Comparison of ENCODE assay signal across 11 mouse cellular contexts in genomic region chr2:125623211-125623610, GRCm38 (mm10). TPM values are rescaled to one million over a fixed set of nuclear protein-coding genes. Genes with fewer than 3 reads are reported as not detected.
DNase-seq lines count a peak whose midpoint lies in the region; ATAC-seq and TF ChIP-seq lines count a peak whose summit lies in the region.
"Had no signal": no experiment of that assay in that cellular context is flagged by ENCODE, and none has a peak within 500 bp of the region (broad histone marks: within the 10 kb centered on the region; RNA-seq: fewer than 3 reads in every experiment).

No protein-coding gene starts in this region.

- no peak overlapping the region for H3K27ac ChIP-seq in forebrain, embryonic 12.5 days
- no peak overlapping the region for H3K27ac ChIP-seq in forebrain, embryonic 16.5 days (ENCODE audit: low read length)
- no peak overlapping the region for H3K27ac ChIP-seq in lung, embryonic 14.5 days (ENCODE audit: low read depth)
- no peak overlapping the region for H3K27ac ChIP-seq in embryonic facial prominence, embryonic 15.5 days (replicated peaks)
- H3K27ac ChIP-seq in liver, embryonic 16.5 days (ENCODE audit: low read length): 0 out of 2 replicates have a peak overlapping the region, but pooled peaks have one; percentile 18

- H3K4me1 ChIP-seq in forebrain, embryonic 12.5 days: peaks cover 30% of the 10 kb centered on the region
- H3K4me1 ChIP-seq in forebrain, embryonic 16.5 days (replicated peaks; ENCODE audit: control insufficient read depth, insufficient read depth, low read length): peaks cover 17% of the 10 kb centered on the region
- H3K4me1 ChIP-seq in lung, embryonic 14.5 days (ENCODE audit: insufficient read depth): peaks cover 10% of the 10 kb centered on the region; the same call in 1 of the 2 replicates
- H3K4me1 ChIP-seq in embryonic facial prominence, embryonic 15.5 days: peaks cover 18% of the 10 kb centered on the region
- H3K4me1 ChIP-seq in liver, embryonic 16.5 days (ENCODE audit: control insufficient read depth, low read depth, low read length): peaks cover 25% of the 10 kb centered on the region

- peak overlapping the region; percentile 64 for H3K4me2 ChIP-seq in forebrain, embryonic 12.5 days
- no peak overlapping the region for H3K4me2 ChIP-seq in forebrain, embryonic 16.5 days (ENCODE audit: low read length)
- peak overlapping the region; percentile 80 for H3K4me2 ChIP-seq in lung, embryonic 14.5 days
- no peak overlapping the region; the same call in 1 of the 2 replicates for H3K4me2 ChIP-seq in embryonic facial prominence, embryonic 15.5 days (replicated peaks)
- peak overlapping the region; percentile 78 for H3K4me2 ChIP-seq in liver, embryonic 16.5 days (ENCODE audit: low read depth, low read length)

- H3K4me3 ChIP-seq in forebrain, embryonic 12.5 days (replicated peaks): no peak overlapping the region; the same call in 1 of the 2 replicates
- H3K4me3 ChIP-seq in forebrain, embryonic 16.5 days (replicated peaks; ENCODE audit: low read length): no peak overlapping the region
- peak overlapping the region; percentile 86; the same call in 1 of the 2 replicates for H3K4me3 ChIP-seq in lung, embryonic 14.5 days (ENCODE audit: low read depth, low read length)
- 0 out of 2 replicates have a peak overlapping the region, but pooled peaks have one; percentile 92 for H3K4me3 ChIP-seq in embryonic facial prominence, embryonic 15.5 days (replicated peaks)
- H3K4me3 ChIP-seq in liver, embryonic 16.5 days (ENCODE audit: low read depth, low read length): peak overlapping the region; percentile 84

- 93% methylated on average over 15 of the region's 15 CpGs for WGBS in forebrain, embryonic 12.5 days
- 91% methylated on average over 15 of the region's 15 CpGs for WGBS in forebrain, embryonic 16.5 days
- WGBS in lung, embryonic 14.5 days: 91% methylated on average over 15 of the region's 15 CpGs
- WGBS in embryonic facial prominence, embryonic 15.5 days: 91% methylated on average over 15 of the region's 15 CpGs
- WGBS in liver, embryonic 16.5 days (ENCODE audit: insufficient replicate concordance): 74% methylated on average over 15 of the region's 15 CpGs

- H3K27me3 ChIP-seq in forebrain, embryonic 12.5 days: no peaks in the 10 kb centered on the region
- no peaks in the 10 kb centered on the region for H3K27me3 ChIP-seq in forebrain, embryonic 16.5 days (replicated peaks; ENCODE audit: control insufficient read depth, insufficient read depth, low read length)
- no peaks in the 10 kb centered on the region for H3K27me3 ChIP-seq in lung, embryonic 14.5 days (ENCODE audit: insufficient read depth, low read length)
- no peaks in the 10 kb centered on the region for H3K27me3 ChIP-seq in embryonic facial prominence, embryonic 15.5 days
- H3K27me3 ChIP-seq in liver, embryonic 16.5 days (ENCODE audit: control insufficient read depth, insufficient read depth, low read depth, low read length): no peaks in the 10 kb centered on the region

- H3K36me3 ChIP-seq in forebrain, embryonic 12.5 days (replicated peaks): peaks cover 17% of the 10 kb centered on the region
- no peaks in the 10 kb centered on the region; the same call in 1 of the 2 replicates for H3K36me3 ChIP-seq in forebrain, embryonic 16.5 days (ENCODE audit: control insufficient read depth, insufficient read depth)
- peaks cover 22% of the 10 kb centered on the region for H3K36me3 ChIP-seq in lung, embryonic 14.5 days (ENCODE audit: insufficient read depth)
- peaks cover 9% of the 10 kb centered on the region for H3K36me3 ChIP-seq in embryonic facial prominence, embryonic 15.5 days
- H3K36me3 ChIP-seq in liver, embryonic 16.5 days (ENCODE audit: control insufficient read depth, insufficient read depth): peaks cover 19% of the 10 kb centered on the region

- H3K9me3 ChIP-seq in forebrain, embryonic 12.5 days: no peaks in the 10 kb centered on the region
- H3K9me3 ChIP-seq in forebrain, embryonic 16.5 days (ENCODE audit: control insufficient read depth, low read length): no peaks in the 10 kb centered on the region
- no peaks in the 10 kb centered on the region for H3K9me3 ChIP-seq in lung, embryonic 14.5 days (ENCODE audit: low read depth, low read length)
- no peaks in the 10 kb centered on the region for H3K9me3 ChIP-seq in embryonic facial prominence, embryonic 15.5 days (replicated peaks)
- no peaks in the 10 kb centered on the region for H3K9me3 ChIP-seq in liver, embryonic 16.5 days (replicated peaks; ENCODE audit: control insufficient read depth, low read length)

- ATAC-seq in forebrain, embryonic 12.5 days (ENCODE audit: low FRiP score): no peak
- ATAC-seq in forebrain, embryonic 16.5 days: no peak
- ATAC-seq in lung, embryonic 14.5 days (ENCODE audit: insufficient read depth): no peak
- ATAC-seq in embryonic facial prominence, embryonic 15.5 days (ENCODE audit: insufficient number of reproducible peaks, low FRiP score, low TSS enrichment, low read depth): no peak
- ATAC-seq in liver, embryonic 16.5 days (ENCODE audit: low read depth): no peak

- no peak for DNase-seq in lung, embryonic 14.5 days
- DNase-seq in lung, postnatal 25 days (ENCODE audit: low spot score): no peak
- DNase-seq in left cerebral cortex, adult 9 months (ENCODE audit: low spot score in 2 of 2): no peak
- no peak for DNase-seq in gastrocnemius, adult 18-20 months (ENCODE audit: low spot score)
- DNase-seq: adrenal gland, adult 2 months; cerebellum, adult 8-10 months; gastrocnemius, postnatal 36 days had no signal

- no peak overlapping the region for H3K9ac ChIP-seq in forebrain, embryonic 12.5 days
- no peak overlapping the region for H3K9ac ChIP-seq in forebrain, embryonic 16.5 days (replicated peaks; ENCODE audit: low read depth, low read length)
- H3K9ac ChIP-seq in lung, embryonic 14.5 days: no peak overlapping the region
- no peak overlapping the region for H3K9ac ChIP-seq in embryonic facial prominence, embryonic 15.5 days
- H3K9ac ChIP-seq in liver, embryonic 16.5 days (ENCODE audit: low read depth, low read length): peak overlapping the region; percentile 91

- TF ChIP-seq CTCF in lung, embryonic 14.5 days (IDR thresholded peaks at IDR 0.05; ENCODE audit: low read depth): no peak

RNA-seq across cellular contexts. Expression of gene Cep152, which starts 1.7 kb away (rescaled TPM):
- 11.4 and 12.2 TPM in 2 replicates for polyA plus RNA-seq in forebrain, embryonic 12.5 days (2016; fragmentation: Nextera tagmentation; extraction: Ambion mirVana)
- 4.8 and 5.1 TPM in 2 replicates for polyA plus RNA-seq in forebrain, embryonic 16.5 days (2015; fragmentation: Nextera tagmentation; extraction: Ambion mirVana)
- polyA plus RNA-seq in lung, embryonic 14.5 days (2014; fragmentation: Nextera tagmentation; extraction: Ambion mirVana): 7.7 and 9.4 TPM in 2 replicates
- 7.3 and 8.3 TPM in 2 replicates for polyA plus RNA-seq in embryonic facial prominence, embryonic 15.5 days (2015; fragmentation: Nextera tagmentation; extraction: Ambion mirVana)
- 4.2 and 4.4 TPM in 2 replicates for polyA plus RNA-seq in liver, embryonic 16.5 days (2015; fragmentation: Nextera tagmentation; extraction: Ambion mirVana)
- under 1 TPM; 0.83 to 0.91 TPM for total RNA-seq in gastrocnemius, adult 18-20 months (2021)

RNA-seq across cellular contexts. Expression of gene Eid1, which starts 49.7 kb away (rescaled TPM):
- polyA plus RNA-seq in forebrain, embryonic 12.5 days (2016; fragmentation: Nextera tagmentation; extraction: Ambion mirVana): 297 and 310 TPM in 2 replicates
- polyA plus RNA-seq in forebrain, embryonic 16.5 days (2015; fragmentation: Nextera tagmentation; extraction: Ambion mirVana): 317 and 327 TPM in 2 replicates
- polyA plus RNA-seq in lung, embryonic 14.5 days (2014; fragmentation: Nextera tagmentation; extraction: Ambion mirVana): 150 and 164 TPM in 2 replicates
- 227 and 241 TPM in 2 replicates for polyA plus RNA-seq in embryonic facial prominence, embryonic 15.5 days (2015; fragmentation: Nextera tagmentation; extraction: Ambion mirVana)
- polyA plus RNA-seq in liver, embryonic 16.5 days (2015; fragmentation: Nextera tagmentation; extraction: Ambion mirVana): 34.2 and 34.7 TPM in 2 replicates
- total RNA-seq in gastrocnemius, adult 18-20 months (2021): 10 to 100 TPM; 19.1 to 23.3 TPM

Comparison
In these comparisons a context has a peak if more than half of its experiments do, and no peak if none do; other contexts are left out.
1. H3K4me2 ChIP-seq: peak in forebrain, embryonic 12.5 days (single experiment), lung, embryonic 14.5 days (single experiment) and liver, embryonic 16.5 days (single experiment); none in forebrain, embryonic 16.5 days (single experiment) and embryonic facial prominence, embryonic 15.5 days (single experiment).
2. H3K4me3 ChIP-seq: peak in lung, embryonic 14.5 days (single experiment), embryonic facial prominence, embryonic 15.5 days (single experiment) and liver, embryonic 16.5 days (single experiment); none in forebrain, embryonic 12.5 days (single experiment) and forebrain, embryonic 16.5 days (single experiment).